Mouse (Mus musculus) heart, adult 2 months (tissue): ENCODE results near the gene Cdkn2d.

Experiments used
- CTCF ChIP-seq: fragments of 200-600 bp; IDR thresholded peaks from 2 replicates; pipeline ENCODE4 v1.8.1; 2022; ENCODE audit warnings: antibody characterized with exemption, mild to moderate bottlenecking, moderate library complexity
- POLR2A ChIP-seq: fragments of 200-500 bp; IDR thresholded peaks from 2 replicates; pipeline ENCODE4 v1.6.1; 2011; ENCODE audit warnings: mild to moderate bottlenecking, low read depth, low read length, control low read depth; ENCODE audit not compliant: insufficient read depth

DNA sequence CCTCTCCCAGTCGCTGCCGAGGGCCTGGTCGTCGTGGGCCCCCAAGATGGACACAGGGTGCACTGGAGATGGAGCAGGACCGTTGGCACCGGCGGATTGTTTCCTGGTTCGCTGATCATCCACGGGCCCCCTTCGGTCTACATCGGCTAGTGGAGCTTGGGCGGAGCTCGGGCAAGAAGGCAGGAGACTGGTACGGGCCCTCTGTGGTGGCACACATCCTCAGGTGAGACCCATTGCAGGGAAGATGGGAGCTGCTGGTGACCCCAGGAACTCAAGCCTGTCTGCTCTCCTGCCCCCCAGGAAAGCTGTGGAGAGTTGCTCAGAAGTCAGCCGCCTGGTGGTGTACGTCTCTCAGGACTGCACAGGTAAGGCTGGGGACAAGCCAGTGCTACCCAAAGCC, 22.9 kb downstream of the Cdkn2d start:
- TF ChIP-seq CTCF (no peak), POLR2A (no peak)
